Mouse (Mus musculus) frontal cortex, postnatal 14 days (tissue): ENCODE results near the gene Numbl.

Experiments
- DNase-seq, 2 experiments: peaks; one replicate each; pipeline ENCODE4 v3.0.0; 2022; ENCODE audit warnings: low spot score in 2 of 2

Gene Numbl

GRCm38 (mm10) chr7:27251946-27252345 lies 6.3 kb upstream of the Numbl start:
- no peak for DNase-seq

GRCm38 (mm10) chr7:27255721-27256120 lies 2.5 kb upstream of the Numbl start:
- no peak for DNase-seq

- peak; percentile 63 to 65 for DNase-seq
Measured at GRCm38 (mm10) chr7:27257046-27257851, 984 bp upstream of the Numbl start.

DNA sequence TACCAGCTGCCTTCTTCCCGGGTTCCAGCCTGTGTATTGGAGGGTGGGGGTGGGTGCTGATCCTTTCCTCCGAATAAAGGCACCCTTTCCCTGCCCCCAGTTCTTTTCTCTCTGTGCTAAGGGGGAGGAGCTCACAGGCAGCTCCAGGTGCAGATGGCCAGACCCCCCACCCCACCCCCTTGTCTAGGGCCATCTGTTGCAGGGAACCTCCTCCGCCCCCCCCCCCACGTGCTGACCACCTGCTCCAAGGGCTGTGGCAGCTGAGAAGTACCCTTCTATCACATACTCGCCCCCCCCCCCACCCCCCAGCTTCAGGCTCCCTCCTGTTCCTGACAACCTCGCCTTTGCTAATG lies 405 bp upstream of the Numbl start:
- DNase-seq, result no peak

- DNase-seq, result no peak
Measured at GRCm38 (mm10) chr7:27259271-27259721, 1.1 kb downstream of the Numbl start.

DNA sequence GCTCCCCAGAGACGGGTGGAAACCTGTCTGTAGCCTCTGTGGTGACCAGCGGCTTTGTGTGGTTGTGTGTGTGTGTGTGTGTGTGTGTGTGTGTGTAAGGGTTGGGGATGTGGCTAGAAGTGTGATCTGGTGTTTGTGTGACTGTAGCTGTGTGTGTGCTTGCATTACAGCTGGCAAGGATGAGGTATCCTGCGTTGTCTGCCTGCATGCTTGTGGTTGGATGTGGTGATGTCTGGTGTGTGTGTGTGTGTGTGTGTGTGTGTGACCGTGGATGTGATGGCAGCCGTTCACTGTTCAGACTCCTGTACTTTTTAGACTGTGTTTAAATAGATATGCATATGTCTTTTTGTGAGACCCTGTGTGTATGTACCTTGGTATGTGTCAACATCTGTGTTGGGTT lies 1.5 kb downstream of the Numbl start:
- DNase-seq, result no peak

GRCm38 (mm10) chr7:27260856-27261255 lies 2.6 kb downstream of the Numbl start:
- DNase-seq, result no peak

GRCm38 (mm10) chr7:27261888-27262287 lies 3.7 kb downstream of the Numbl start:
- no peak for DNase-seq

DNA sequence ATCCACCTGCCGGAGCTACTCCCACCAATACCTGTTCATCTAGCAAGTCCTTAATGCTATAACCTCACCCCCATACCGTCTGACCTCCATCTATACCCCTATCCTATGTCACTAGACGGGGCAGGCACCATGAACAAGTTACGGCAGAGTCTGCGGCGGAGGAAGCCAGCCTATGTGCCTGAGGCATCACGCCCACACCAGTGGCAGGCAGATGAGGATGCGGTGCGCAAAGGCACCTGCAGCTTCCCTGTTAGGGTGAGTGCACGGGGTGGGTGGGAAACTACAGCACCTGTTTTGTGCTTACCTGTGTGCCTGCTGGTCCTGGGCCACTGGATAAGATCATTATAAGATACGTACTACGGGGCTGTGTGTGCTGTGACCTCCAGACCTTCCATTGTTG lies 6.5 kb downstream of the Numbl start:
- no peak for DNase-seq

GRCm38 (mm10) chr7:27266515-27267128 lies 8.4 kb downstream of the Numbl start:
- DNase-seq, result peak; percentile 72 to 73

DNA sequence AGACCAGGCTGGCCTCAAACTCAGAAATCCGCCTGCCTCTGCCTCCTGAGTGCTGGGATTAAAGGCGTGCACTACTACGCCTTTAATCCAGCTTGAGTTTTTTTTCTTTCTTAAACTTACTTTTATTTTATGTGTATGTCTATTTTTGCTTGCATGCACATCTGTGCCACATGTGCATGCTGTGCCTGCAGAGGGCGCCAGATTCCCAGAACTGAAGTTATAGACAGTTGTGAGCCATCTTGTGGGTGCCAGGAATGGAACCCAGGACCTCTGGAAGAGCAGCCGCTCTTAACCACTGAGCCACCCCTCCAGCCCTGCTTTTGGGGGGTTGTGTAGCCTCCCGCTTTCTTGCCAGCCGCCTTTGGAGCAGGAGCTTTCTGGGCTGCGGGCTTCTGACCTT lies 13.2 kb downstream of the Numbl start:
- DNase-seq, result no peak

DNA sequence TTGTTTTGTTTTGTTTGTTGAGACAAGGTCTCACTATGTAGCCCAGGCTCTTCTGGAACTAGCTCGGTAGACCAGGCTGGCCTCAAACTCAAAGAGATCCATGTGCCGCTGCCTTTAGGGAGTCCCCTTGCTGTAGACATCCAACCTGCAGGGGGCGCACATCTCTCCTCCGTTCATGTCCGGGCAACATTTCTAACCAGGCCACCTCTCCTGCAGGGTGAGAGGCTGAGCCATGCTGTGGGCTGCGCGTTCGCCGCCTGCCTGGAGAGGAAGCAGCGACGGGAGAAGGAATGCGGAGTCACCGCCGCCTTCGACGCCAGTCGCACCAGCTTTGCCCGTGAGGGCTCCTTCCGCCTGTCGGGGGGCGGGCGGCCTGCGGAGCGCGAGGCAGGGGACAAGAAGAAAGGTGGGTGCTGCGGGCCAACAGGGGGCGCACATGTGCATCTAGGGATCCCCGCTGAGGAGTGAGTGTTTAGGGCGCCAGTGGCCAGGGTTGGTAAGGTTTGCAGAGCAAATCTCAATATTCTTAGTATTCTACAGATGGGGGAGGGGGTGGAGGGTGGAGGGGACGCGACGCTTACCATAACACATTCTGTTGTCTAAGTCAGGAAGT lies 15.6 kb downstream of the Numbl start:
- no peak for DNase-seq

DNA sequence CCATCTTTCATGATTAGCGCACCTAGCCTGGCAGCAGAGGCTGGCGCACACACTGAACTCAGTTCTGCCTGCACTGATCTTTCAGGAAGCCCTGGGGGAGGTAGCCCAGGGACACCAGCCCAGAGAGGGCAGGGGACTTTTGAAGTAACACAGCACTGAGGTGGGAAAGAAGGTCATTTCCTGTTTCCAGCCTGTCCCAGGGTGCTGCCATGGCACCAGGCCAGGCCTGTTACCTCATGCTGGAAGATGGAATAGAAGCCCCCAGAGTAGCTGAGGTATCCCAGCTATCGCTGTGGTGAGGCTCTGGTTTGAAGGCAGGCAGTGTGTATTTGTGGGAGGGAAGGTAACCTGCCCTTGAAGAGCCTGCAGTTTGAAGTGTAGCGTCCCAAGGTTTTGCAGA lies 16.7 kb downstream of the Numbl start:
- DNase-seq, result no peak

DNA sequence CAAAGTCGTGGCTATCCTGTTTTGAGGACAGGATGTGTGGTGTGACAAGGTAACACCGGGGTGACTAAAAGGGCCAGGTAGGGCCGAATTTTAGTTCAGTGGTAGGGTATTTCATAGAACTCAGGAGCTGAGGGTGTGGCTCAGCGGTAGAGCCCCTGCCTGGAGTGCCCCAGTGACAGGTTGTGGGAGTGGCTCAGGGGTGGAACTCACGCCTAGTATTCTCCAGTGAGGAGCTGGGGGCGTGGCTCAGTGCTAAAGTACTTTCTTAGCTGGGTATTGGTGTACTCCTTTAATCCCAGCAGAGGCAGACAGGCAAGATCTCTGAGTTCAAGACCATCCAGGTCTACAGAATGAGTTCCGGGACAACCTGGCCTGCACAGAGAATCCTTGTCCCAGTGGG lies 17.8 kb downstream of the Numbl start:
- no peak for DNase-seq

DNA sequence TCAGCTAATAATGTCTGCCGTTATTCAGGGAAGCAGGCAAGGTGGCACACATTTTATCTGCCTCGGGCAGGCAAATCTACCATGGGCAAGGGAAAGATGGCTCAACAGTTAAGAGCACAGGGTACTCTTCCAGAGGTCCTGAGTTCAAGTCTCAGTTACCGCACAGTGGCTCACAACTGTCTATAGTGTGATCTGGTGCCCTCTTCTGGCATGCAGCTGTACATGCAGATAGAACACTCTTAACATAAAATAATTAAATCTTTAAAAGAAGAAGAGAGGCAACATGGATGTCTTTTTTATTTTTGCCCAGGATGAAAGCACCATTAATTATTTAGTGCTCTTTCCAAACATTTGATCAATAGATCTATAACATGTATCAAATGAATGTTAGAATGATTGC lies 19.0 kb downstream of the Numbl start:
- no peak for DNase-seq

DNA sequence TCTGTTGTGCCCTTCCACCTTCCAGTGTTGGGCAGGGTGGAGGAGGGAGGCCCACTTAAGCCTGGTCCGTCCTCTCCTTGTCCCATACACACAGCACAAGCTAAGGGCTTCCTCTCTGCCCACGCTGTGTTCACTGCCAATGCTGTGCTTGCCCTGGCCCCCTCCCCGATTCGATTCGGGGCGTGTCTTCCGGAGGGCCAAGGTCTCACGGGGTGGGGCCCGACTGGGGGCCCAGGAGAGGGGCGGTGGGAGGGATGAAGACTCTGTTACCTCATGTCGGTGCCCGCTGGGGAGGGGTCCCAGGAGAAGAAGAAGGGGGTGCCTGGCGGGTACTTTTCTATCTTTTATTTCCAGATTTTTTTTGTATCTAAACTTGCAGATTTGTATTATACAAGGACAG lies 23.5 kb downstream of the Numbl start:
- no peak for DNase-seq

DNA sequence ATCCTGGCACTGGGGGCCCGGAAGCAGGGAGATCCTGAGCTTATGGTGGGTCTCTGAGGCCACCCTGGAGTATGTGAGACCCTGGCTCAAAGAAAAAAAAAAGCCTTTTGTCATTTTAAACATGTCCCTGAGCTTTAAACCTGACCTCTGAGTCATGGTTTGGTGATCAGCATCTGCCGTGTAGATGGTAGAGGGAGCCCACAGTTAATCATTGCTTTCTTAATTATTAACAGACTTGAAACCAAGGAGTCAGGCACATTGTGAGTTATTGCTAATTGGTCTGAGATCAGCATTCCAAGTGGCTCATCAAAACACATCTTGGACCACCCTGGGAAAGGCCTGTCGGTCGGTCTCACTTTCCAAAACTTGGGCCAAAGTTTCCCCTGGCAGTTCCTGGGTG lies 24.0 kb downstream of the Numbl start:
- no peak for DNase-seq

DNA sequence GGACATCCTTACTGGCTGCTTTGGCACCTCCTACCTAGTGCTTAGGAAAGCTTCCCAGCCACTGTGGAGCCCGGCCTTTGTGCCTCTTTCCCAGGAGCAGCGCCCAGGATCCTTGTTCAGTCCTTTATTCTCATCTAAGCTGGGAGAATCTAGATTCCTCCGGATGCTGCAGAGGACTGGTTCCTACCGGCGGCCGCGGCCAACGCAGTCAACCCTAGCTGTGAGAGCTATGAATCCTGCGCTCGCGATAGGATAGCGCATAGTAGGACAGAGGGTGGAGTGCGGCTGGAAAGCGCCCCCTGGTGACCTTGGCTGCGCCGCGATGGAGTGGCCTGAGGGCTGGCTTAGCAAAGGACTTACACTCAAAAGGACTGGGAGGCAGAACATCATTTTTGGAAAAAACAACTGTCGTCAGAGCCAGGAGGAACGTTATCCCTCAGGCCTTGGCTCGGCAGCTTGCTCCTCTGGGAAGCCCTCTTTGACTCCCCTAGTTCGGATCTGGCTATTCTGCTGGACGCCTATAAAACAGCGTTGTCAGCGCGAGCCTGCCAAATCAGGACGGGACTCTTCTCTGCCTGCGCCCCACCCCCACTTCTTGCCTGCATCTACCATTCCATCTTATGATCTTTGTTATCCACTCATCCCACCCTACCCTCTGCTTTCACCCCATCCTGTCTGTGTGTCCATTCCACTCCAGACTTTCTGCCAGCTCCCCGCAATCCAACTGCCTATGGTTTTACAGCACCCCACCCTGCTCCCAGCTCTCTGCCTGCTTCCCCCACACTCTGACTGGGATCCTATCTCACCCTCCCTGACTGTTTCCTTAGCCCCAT lies 26.8 kb downstream of the Numbl start:
- DNase-seq, result no peak

- DNase-seq, result peak in 1 of 2 experiments; percentile 56
Measured at GRCm38 (mm10) chr7:27285698-27286066, 27.4 kb downstream of the Numbl start.

- no peak for DNase-seq
Measured at GRCm38 (mm10) chr7:27288732-27289131, 30.5 kb downstream of the Numbl start.

DNA sequence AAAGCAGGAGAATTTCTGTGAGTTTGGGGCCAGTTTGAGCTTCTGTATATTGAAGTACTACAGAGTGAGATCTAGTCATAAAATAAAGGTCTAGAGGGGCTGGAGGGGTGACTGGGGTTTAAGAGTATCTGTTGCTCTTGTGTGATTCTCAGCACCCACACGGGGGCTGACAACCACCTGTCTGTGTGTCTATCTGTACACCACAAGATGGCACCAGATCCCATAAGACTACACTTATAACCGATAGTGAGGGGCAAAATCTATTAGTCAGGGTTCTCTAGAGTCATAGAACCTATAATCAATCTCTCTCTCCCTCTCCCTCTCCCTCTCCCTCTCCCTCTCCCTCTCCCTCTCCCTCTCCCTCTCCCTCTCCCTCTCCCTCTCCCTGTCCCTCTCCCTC lies 32.3 kb downstream of the Numbl start:
- DNase-seq, result no peak

DNA sequence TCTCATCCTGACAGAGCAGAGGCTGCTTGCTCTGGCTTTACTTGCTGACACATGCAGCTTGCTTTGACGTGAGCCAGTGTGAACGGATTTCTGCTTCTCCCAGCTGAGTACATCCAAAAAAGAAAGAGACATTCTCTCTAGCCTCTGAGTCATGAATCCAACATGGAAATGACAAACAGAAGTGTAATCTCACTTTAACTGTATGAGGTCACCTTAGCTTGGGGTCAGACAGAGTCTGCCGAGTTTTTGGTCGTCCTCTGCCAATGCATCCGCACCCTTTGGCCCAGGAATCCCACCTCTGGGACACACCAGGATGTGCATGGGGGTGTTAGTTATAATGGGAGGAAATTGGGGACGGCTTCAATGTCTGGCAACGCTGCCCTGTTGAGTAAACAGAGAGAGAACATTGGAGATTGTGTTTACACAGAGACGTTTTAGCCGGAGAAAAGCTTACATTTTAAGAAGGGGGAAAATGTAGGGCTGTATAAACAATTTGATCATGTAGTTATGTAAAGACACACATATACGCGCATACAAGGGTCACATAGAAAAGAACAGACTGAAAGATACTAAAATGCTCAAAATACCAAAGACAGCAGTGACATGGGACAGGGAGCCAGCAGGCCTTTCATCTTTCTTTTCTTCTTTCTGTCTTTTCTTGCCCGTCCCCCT lies 33.7 kb downstream of the Numbl start:
- DNase-seq, result no peak
